Mouse (Mus musculus) splenic B cell, adult 2 months (primary cell): Measurements from ENCODE around the gene Glud1.
"Not testable (repeated sequence)": the region's sequence is repeated elsewhere in the genome, so short reads cannot be mapped to it uniquely, and the experiment has no call there.

Source experiments
- DNase-seq: peaks from one replicate; pipeline ENCODE4 v3.0.0-alpha.2; 2011; ENCODE audit warnings: low read depth, low spot score
- H3K27me3 ChIP-seq: 2 replicates; pipeline ENCODE4 v1.6.1; 2012; ENCODE audit warnings: mild to moderate bottlenecking, low read length, moderate library complexity, mixed read lengths; ENCODE audit not compliant: control insufficient read depth, poor library complexity, insufficient read depth, severe bottlenecking
- H3K36me3 ChIP-seq: 2 replicates; pipeline ENCODE4 v1.6.1; 2012; ENCODE audit warnings: mild to moderate bottlenecking, low read length, moderate library complexity, mixed read lengths; ENCODE audit not compliant: control insufficient read depth, poor library complexity, insufficient read depth, severe bottlenecking

The Glud1 gene

DNA sequence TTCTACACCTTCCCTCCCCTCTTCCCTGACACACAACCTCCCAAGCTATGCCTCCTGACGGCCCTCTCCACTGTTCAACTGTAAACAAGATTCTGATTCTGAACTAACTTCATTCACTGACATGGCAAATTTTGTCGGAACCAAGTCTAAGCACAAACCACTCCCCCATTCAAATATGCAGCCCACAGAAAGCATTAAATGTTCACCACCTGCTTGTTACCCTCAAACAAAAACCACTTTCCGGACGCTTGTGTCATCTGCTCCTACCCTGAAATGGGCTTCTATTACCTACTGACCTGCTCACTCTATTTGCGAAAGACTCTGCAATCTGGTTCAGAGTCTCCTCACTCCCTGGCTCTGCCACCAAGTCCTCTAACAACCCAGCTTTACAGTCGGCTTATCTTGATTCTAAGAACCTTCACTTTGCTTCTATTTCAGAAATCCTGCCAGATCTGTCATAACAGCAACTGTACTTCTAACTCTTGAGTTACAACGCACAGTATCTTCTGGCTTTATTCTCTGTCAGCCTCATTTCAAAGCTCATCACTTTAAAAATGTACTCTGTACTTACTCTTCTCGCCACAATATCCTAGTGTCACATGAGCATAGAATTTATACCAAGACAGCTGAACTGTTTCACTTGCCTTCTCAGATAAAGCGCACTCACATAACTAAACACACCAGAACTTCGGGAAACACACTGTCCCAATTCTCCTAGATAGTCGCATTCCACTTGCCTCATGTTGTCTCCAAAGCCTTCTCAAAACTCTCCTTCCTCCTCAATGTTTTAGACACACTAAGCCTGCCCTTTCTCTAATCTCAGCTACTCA, 11.4 kb upstream of the Glud1 start:
- DNase-seq = no peak
- Histone ChIP-seq H3K36me3 (no peaks in the 10 kb centered on the region), H3K27me3 (no peaks in the 10 kb centered on the region)

DNA sequence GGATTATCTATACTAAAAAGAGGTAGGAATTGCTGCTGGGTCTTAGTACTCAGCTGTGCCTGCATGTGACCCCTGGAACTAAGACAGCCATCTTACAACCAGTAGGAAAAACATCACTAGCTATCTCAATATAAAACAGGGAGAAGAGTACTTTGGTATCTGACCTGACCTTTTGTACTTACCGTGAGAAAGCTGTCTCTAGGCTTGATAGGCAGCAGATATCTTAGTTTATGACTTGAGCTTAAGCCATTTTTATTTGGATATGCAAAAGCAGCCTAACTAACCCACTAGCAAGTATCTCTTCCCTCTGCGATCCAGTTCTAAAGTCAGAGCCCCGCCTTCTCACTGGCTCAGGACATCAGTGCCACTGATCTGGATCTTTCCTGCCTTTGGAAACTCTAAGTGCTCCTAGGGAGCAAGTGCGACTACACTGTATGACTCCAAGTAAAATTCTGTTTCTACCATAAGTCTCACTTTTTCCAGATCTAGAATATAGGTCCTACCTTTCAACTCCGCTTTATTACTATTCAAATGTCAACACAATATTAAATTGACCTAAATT, 7.8 kb upstream of the Glud1 start:
- DNase-seq = no peak
- H3K27me3 ChIP-seq = no peaks in the 10 kb centered on the region
- H3K36me3 ChIP-seq = no peaks in the 10 kb centered on the region

DNA sequence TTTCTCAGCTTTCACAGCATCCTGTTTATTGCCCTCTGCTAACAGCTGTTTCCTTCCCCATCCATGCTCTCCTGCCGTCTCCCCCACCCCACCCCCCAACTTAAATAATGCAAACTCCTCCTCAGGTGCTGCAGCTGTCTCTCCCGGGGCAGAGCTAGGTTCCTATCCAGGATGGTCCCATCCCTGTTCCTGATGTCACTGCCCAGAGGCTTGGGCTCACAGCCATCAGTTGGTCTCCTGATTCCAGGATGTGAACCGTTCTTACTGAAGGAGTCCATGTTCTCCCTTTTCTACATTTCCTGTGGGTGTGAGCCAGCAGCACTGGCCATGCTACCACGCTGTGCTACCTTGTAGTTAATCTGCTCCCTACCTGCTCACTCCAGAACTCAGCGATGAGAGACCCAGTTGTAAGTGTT, 7.3 kb upstream of the Glud1 start:
- no peaks in the 10 kb centered on the region for H3K27me3 ChIP-seq
- no peaks in the 10 kb centered on the region for H3K36me3 ChIP-seq
- no peak for DNase-seq

DNA sequence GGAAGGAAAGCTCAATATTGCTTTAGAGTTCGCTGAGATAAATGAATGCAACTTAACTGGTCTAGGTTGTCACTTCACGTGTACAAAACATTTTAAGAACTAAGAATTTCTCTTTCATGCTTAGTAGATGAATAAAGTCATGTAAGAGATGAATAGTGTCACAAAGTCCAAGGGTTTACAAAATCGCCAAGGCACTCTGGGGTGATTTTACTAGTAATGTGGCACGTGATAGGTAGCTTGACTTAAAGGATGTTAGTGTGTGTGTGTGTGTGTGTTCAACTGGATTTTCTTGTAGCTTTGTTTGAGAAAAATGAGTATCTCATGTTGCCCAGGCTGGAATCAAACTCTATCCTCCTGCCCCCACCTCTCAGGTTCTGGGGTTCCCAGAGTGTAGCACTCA, 1.3 kb upstream of the Glud1 start:
- no peak for DNase-seq
- H3K36me3 ChIP-seq = no peaks in the 10 kb centered on the region
- no peaks in the 10 kb centered on the region for H3K27me3 ChIP-seq

DNA sequence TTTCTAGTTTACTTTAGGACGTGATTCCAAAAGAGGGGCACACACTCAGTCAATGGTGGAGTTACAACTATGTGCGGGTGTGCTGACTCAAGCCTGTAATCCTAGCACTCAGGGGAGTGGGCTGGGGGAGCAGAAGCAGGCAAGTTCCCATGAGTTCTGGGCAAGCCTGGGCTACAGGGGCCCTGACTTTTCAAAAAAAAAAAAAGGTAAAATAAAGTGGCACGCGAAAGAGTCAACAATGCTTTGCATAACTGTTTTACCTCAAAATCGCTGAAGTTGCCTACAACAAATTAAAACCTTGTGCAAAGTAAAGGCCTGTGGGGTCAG, 657 bp upstream of the Glud1 start:
- DNase-seq = no peak
- H3K27me3 ChIP-seq = no peaks in the 10 kb centered on the region
- no peaks in the 10 kb centered on the region for H3K36me3 ChIP-seq

DNA sequence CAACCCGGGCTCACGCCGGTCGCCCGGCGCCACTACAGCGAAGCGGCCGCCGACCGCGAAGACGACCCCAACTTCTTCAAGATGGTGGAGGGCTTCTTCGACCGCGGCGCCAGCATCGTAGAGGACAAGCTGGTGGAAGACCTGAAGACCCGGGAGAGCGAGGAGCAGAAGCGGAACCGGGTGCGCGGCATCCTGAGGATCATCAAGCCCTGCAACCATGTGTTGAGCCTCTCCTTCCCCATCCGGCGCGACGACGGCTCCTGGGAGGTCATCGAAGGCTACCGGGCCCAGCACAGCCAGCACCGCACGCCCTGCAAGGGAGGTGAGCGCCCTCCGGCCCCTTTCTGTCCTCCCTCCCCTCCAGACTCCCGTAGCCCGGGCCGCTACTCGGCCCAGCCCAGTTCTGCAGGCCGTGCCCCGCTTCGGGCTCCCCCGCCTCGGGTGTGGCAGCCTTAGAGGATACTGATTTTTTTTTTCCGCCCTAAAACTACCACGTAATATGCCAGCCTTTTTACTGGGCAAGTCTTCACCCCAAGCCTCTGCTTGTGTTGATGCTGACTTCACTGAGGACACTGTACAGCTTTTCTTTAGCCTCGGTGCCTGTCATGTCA, 599 bp downstream of the Glud1 start:
- DNase-seq = peak; percentile 49
- 0 out of 2 replicates have a peak, but pooled peaks cover 2% of the 10 kb centered on the region for H3K36me3 ChIP-seq
- no peaks in the 10 kb centered on the region for H3K27me3 ChIP-seq

DNA sequence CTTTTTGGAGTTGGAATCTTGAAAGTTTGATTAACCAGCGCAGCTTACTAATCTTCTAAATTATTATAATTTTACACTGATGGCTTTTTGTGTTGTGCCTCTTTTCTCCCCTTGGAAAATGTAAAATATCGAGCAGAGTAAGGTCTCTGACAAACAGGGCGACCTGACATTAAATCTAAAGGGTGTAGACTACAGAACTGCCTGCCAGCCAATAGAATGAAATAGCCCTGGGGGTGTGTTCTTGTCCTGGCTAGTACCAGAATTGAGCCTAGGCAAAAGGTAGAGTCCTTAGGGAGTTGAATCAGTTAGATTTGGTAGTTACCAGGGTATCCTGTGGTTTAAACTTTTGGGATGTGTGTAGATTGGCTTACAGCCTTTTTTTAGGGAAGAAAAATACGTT, 1.2 kb downstream of the Glud1 start:
- Histone ChIP-seq H3K27me3 (no peaks in the 10 kb centered on the region), H3K36me3 (0 out of 2 replicates have a peak, but pooled peaks cover 2% of the 10 kb centered on the region)
- DNase-seq = no peak

DNA sequence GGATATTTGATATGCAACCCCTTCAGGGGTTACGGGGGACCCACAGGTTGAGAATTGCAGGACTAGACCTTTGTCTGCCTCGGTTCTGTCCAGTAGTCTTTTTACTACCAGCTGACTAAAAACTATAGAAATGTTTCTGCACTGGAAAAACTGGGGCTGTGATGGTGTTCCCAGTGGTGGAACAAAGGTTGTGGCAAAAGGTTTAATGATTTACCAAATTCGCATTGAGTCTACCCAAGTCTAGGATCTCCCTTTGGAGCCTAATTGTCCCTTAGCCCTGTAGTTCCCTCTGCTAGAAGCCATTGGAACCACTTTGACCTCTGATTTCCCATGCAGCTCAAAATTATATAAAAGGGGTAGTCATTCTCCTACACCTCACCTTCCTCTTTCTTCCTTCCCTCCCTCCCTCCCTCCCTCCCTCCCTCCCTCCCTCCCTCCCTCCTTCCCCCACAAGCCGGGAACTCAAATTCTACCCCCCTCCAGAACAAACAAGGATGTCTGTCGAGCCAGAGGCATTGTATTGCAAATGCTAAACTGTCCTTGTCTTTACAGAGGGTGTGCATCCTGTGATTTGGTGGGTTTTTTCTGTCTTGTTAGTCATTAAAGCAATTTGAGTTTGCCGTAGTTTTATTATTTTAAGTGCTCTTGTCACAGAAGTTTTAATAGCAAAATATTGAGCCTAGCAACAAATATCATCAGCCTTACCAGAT, 2.0 kb downstream of the Glud1 start:
- Histone ChIP-seq H3K36me3 (0 out of 2 replicates have a peak, but pooled peaks cover 2% of the 10 kb centered on the region), H3K27me3 (no peaks in the 10 kb centered on the region)
- DNase-seq = no peak

DNA sequence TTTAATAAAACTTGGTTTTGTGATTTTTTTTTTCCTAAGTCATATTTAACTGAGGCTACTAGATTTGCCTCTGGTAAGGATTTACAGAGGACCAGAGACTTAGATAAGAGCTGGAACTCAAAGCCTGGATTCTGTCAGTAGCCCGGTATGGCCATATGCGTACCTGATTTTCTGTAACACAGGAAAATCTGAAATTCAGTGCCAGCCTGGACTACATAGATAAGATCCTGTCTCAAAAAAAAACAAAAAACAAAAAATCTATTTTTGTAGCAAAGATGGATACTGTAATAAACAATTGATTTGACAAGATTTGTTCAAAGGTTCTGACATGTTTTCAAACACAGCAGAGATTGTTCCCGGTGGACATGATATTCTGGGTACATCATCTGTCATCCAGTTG, 3.1 kb downstream of the Glud1 start:
- H3K27me3 ChIP-seq = no peaks in the 10 kb centered on the region
- 0 out of 2 replicates have a peak, but pooled peaks cover 2% of the 10 kb centered on the region for H3K36me3 ChIP-seq
- DNase-seq = no peak

DNA sequence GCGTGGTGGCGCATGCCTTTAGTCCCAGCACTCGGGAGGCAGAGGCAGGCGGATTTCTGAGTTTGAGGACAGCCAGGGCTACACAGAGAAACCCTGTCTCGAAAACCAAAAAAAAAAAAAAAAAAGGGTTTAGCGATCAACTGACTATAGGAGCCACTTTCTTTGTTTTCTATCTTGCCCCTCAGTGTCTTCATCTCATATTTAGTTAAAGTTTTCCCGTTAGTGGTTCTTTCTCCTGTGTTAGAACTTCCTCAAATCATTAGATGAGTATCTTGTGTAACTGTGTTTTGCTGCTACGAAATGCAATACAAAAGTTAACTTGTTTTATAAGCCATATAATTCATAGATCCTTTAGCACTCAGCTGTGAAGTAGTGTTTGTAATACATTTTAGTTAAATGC, 3.9 kb downstream of the Glud1 start:
- H3K36me3 ChIP-seq, H3K27me3 ChIP-seq, DNase-seq: not testable (repeated sequence)

DNA sequence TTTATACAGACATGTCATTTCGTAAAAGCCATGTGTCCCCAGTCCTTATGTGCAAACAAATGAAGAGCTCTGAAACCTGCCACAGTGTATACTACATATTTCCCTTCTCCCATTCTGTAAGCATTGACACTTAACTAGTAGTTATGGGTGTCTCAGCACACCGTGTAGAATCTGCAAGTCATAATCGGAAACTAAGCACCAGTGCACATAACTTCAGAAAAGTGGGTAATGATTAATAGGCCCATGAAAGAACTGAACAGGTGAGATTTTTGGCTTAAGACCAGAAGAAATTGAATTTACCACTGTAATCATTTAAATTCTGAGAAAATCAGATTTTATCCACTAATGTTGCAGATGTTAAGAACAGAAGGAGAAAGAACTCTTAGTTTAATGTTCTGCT, 4.3 kb downstream of the Glud1 start:
- Histone ChIP-seq H3K27me3 (no peaks in the 10 kb centered on the region), H3K36me3 (0 out of 2 replicates have a peak, but pooled peaks cover 2% of the 10 kb centered on the region)
- no peak for DNase-seq

DNA sequence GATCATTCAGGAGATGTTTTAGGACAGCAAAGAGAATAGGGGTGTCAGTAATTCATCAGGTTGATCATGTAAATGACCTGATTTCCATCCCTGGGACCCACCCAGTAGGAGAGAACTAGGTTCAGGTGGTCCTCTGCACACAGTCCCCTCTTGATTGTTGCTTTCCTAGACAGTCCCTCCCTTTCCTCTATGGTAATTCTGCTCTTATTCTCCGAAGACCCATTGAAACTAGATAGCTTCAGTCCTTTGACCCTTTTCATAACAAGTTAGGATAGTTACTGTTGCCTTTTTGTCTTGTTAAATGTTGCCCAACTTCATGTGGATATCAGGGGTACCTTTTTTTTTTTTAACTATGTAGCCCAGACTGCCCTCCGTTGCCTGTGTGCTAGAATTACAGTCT, 5.8 kb downstream of the Glud1 start:
- Histone ChIP-seq H3K27me3 (no peaks in the 10 kb centered on the region), H3K36me3 (0 out of 2 replicates have a peak, but pooled peaks cover 2% of the 10 kb centered on the region)
- no peak for DNase-seq

DNA sequence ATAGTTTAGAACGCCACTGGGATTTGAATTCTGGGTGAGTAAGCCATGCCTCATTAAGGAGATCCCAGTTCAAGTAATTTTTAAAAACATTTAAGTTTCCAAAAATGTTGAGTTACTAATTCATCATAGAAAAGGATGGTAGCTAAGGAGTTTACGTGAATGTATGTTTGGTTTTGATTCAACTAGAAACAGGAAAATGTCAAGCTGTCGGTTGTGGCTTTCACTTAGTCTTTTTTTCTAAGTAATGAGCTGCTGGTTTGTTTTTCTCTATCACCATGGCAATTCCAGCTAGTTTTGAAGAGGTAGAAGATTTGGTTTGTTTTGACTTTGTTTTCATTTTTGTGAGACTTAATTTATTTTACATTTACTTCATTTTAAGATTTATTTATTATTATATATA, 6.9 kb downstream of the Glud1 start:
- no peaks in the 10 kb centered on the region for H3K27me3 ChIP-seq
- DNase-seq = no peak
- 0 out of 2 replicates have a peak, but pooled peaks cover 2% of the 10 kb centered on the region for H3K36me3 ChIP-seq

DNA sequence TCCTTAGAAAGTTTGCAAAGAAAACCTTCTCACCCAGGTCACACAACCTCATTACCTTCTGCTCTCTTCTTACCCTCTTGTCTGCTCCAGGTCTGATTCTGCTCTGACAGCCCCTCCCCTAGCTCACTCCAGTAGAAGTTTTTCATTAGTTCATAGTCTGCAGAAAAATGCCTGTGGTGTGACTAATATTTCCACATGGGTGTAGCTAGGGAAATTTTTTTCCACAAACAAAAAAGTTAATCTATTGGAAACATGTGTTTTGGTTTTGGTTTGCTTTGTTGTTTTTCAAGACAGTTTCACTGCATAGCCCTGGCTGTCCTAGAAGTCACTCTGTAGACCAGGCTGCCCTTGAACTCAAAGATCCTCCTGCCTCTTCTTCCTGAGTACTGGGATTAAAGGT, 7.6 kb downstream of the Glud1 start:
- H3K36me3 ChIP-seq = 0 out of 2 replicates have a peak, but pooled peaks cover 2% of the 10 kb centered on the region
- DNase-seq = no peak
- H3K27me3 ChIP-seq = no peaks in the 10 kb centered on the region

DNA sequence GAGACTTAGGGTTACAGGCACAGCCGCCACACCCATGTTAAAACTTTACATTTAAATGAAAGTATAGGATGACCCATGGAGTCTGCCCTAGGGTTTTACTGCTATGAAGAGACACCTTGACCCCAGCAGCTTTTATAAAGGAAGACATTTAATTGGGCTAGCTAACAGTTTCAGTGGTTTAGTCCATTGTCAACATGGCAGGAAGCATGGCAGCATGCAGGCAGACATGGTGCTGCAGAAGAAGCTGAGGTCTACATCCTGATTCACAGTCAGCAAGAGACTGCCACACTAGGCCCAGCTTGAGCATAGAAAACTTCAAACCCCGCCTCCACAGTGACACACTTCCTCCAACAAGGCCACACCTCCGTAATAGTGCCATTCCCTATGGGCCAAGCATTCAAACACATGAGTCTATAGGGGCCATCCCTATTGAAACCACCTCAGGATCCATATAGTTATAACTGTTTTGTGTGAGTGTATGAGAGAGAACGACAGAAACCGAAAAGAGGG, 13.1 kb downstream of the Glud1 start:
- no peak for DNase-seq
- Histone ChIP-seq H3K27me3 (no peaks in the 10 kb centered on the region), H3K36me3 (peaks cover 9% of the 10 kb centered on the region)
